Mouse (Mus musculus): Measurements from ENCODE around the gene Anxa5. TPM values are rescaled to one million over a fixed set of nuclear protein-coding genes. Genes with fewer than 3 reads are reported as not detected.

Gene Anxa5
- total and polyA plus RNA-seq, 3 experiments: 40.7 to 111 TPM; not detected in 1

- no peaks in the 10 kb centered on the region for H3K36me3 ChIP-seq (ENCODE audit: control insufficient read depth in 1 of 2, insufficient read depth in 2 of 2, low read length in 2 of 2)
- no peak for DNase-seq (ENCODE audit: low read depth, low spot score)
These were observed 48.3 kb downstream of the Anxa5 start for GRCm38 (mm10) chr3:36427386-36427785.

GRCm38 (mm10) chr3:36409456-36409855 lies 66.2 kb downstream of the Anxa5 start:
- DNase-seq (ENCODE audit: low read depth, low spot score): no peak
- Histone ChIP-seq H3K4me3 (ENCODE audit: control insufficient read depth in 1 of 2, insufficient read depth in 1 of 2, low read depth in 2 of 2, low read length in 2 of 2) (no peak overlapping the region), H3K9ac (ENCODE audit: control insufficient read depth, low read depth, low read length, poor library complexity, severe bottlenecking) (no peak overlapping the region), H3K27me3 (ENCODE audit: control insufficient read depth in 1 of 2, insufficient read depth in 2 of 2, low read length in 2 of 2) (peaks cover 0 to 3% of the 10 kb centered on the region in 2 experiments; a peak in 3 of 4 replicates), H3K79me2 (ENCODE audit: control insufficient read depth, insufficient read depth, low read length, poor library complexity) (no peaks in the 10 kb centered on the region), H3K36me3 (ENCODE audit: control insufficient read depth in 1 of 2, insufficient read depth in 2 of 2, low read length in 2 of 2) (no peaks in the 10 kb centered on the region), H3K9me3 (replicated peaks; ENCODE audit: insufficient read depth, low read length) (no peaks in the 10 kb centered on the region), H3K27ac (ENCODE audit: control insufficient read depth, low read depth, low read length) (no peak overlapping the region), H3K4me1 (ENCODE audit: control insufficient read depth in 1 of 2, insufficient read depth in 2 of 2, low read length in 2 of 2) (no peaks in the 10 kb centered on the region)
- no peak for TF ChIP-seq MXI1 (IDR thresholded peaks at IDR 0.05; ENCODE audit: low read depth, low read length)
- TF ChIP-seq ELF1 (IDR thresholded peaks at IDR 0.05; ENCODE audit: low read depth, low read length): no peak
- no peak for TF ChIP-seq ZNF384 (IDR thresholded peaks at IDR 0.05; ENCODE audit: low read depth, low read length)

More at GRCm38 (mm10) chr3:36427386-36427785, 48.3 kb downstream of the Anxa5 start:
- H3K9ac ChIP-seq (ENCODE audit: control insufficient read depth, low read depth, low read length, poor library complexity, severe bottlenecking): no peak overlapping the region
- peaks cover 0 to 3% of the 10 kb centered on the region in 2 experiments; a peak in 1 of 4 replicates for H3K4me1 ChIP-seq (ENCODE audit: control insufficient read depth in 1 of 2, insufficient read depth in 2 of 2, low read length in 2 of 2)
- H3K9me3 ChIP-seq (replicated peaks; ENCODE audit: insufficient read depth, low read length): no peaks in the 10 kb centered on the region
- H3K4me3 ChIP-seq (ENCODE audit: control insufficient read depth in 1 of 2, insufficient read depth in 1 of 2, low read depth in 2 of 2, low read length in 2 of 2): no peak overlapping the region
- no peak overlapping the region for H3K27ac ChIP-seq (ENCODE audit: control insufficient read depth, low read depth, low read length)
- TF ChIP-seq GABPA (IDR thresholded peaks at IDR 0.05; ENCODE audit: low read depth, low read length) (no peak), NELFE (IDR thresholded peaks at IDR 0.05; ENCODE audit: low read depth, low read length) (no peak), ZKSCAN1 (IDR thresholded peaks at IDR 0.05; ENCODE audit: low read depth, low read length) (no peak)
- no peaks in the 10 kb centered on the region for H3K27me3 ChIP-seq (ENCODE audit: control insufficient read depth in 1 of 2, insufficient read depth in 2 of 2, low read length in 2 of 2)
- no peaks in the 10 kb centered on the region for H3K79me2 ChIP-seq (ENCODE audit: control insufficient read depth, insufficient read depth, low read length, poor library complexity)

GRCm38 (mm10) chr3:36406967-36407366 lies 68.7 kb downstream of the Anxa5 start:
- H3K27me3 ChIP-seq (ENCODE audit: control insufficient read depth in 1 of 2, insufficient read depth in 2 of 2, low read length in 2 of 2): peaks cover 0 to 1% of the 10 kb centered on the region in 2 experiments; a peak in 1 of 4 replicates
- no peak overlapping the region for H3K9ac ChIP-seq (ENCODE audit: control insufficient read depth, low read depth, low read length, poor library complexity, severe bottlenecking)
- no peaks in the 10 kb centered on the region for H3K9me3 ChIP-seq (replicated peaks; ENCODE audit: insufficient read depth, low read length)
- TF ChIP-seq CHD1 (IDR thresholded peaks at IDR 0.05; ENCODE audit: low read depth, low read length) (no peak), ETS1 (IDR thresholded peaks at IDR 0.05; ENCODE audit: low read depth, low read length) (no peak), MAZ (IDR thresholded peaks at IDR 0.05; ENCODE audit: low read depth, low read length) (no peak), EP300 (IDR thresholded peaks at IDR 0.05; ENCODE audit: low read depth in 1 of 2, low read length in 2 of 2) (no peak), MAX (IDR thresholded peaks at IDR 0.05; ENCODE audit: low read length) (no peak), UBTF (IDR thresholded peaks at IDR 0.05; ENCODE audit: borderline replicate concordance, insufficient read depth, low read depth, low read length) (no peak), NRF1 (IDR thresholded peaks at IDR 0.05; ENCODE audit: insufficient read depth, low read depth, low read length, poor library complexity, severe bottlenecking) (no peak), KAT2A (conservative IDR thresholded peaks at IDR 0.05; ENCODE audit: low read depth, low read length) (no peak), NELFE (IDR thresholded peaks at IDR 0.05; ENCODE audit: low read depth, low read length) (no peak), CTCF (IDR thresholded peaks at IDR 0.05 in 2 of 3, conservative IDR thresholded peaks at IDR 0.05 in 1 of 3; ENCODE audit: control insufficient read depth in 1 of 3, insufficient read depth in 1 of 3, low read depth in 2 of 3, low read length in 3 of 3, poor library complexity in 1 of 3, severe bottlenecking in 1 of 3) (no peak), HCFC1 (IDR thresholded peaks at IDR 0.05; ENCODE audit: low read depth, low read length) (no peak), USF2 (IDR thresholded peaks at IDR 0.05; ENCODE audit: borderline replicate concordance in 1 of 2, insufficient read depth in 1 of 2, low read depth in 1 of 2, low read length in 2 of 2) (no peak)
- H3K79me2 ChIP-seq (ENCODE audit: control insufficient read depth, insufficient read depth, low read length, poor library complexity): no peaks in the 10 kb centered on the region
- DNase-seq (ENCODE audit: low read depth, low spot score): no peak
- no peak overlapping the region for H3K27ac ChIP-seq (ENCODE audit: control insufficient read depth, low read depth, low read length)
- H3K4me3 ChIP-seq (ENCODE audit: control insufficient read depth in 1 of 2, insufficient read depth in 1 of 2, low read depth in 2 of 2, low read length in 2 of 2): no peak overlapping the region
- no peaks in the 10 kb centered on the region for H3K4me1 ChIP-seq (ENCODE audit: control insufficient read depth in 1 of 2, insufficient read depth in 2 of 2, low read length in 2 of 2)
- H3K36me3 ChIP-seq (ENCODE audit: control insufficient read depth in 1 of 2, insufficient read depth in 2 of 2, low read length in 2 of 2): no peaks in the 10 kb centered on the region
